Mouse (Mus musculus): ENCODE data around the gene Samd4b. TPM values are rescaled to one million over a fixed set of nuclear protein-coding genes. Genes with fewer than 3 reads are reported as not detected.

Samd4b gene
- polyA plus RNA-seq, 1 experiment = 11.4 TPM

DNA sequence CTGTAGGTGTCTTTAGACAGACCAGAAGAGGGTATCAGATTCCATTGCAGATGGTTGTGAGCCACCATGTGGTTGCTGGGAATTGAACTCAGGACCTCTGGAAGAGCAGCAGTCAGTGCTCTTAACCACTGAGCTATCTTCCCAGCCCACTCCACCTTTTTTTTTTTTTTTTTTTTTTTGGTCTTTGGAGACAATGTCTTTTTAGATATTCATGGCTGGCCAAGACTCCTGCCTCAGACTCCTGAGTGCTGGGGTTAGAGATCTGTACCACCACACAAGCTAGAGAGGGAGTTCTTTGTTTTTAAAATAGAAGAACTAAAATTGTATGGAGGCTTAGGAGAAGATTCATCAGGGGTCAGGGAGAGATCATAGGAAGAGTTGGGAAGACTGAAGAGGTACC lies 160.0 kb downstream of the Samd4b start:
- Histone ChIP-seq H3K27me3 (ENCODE audit: control insufficient read depth) (no peaks in the 10 kb centered on the region), H3K4me1 (ENCODE audit: control insufficient read depth) (peaks cover 56% of the 10 kb centered on the region), H3K9me3 (ENCODE audit: control insufficient read depth, low read length) (no peaks in the 10 kb centered on the region), H3K4me3 (replicated peaks) (no peak overlapping the region), H3K36me3 (ENCODE audit: control insufficient read depth) (peaks cover 8% of the 10 kb centered on the region)
- no peak for TF ChIP-seq TAL1 (IDR thresholded peaks at IDR 0.05; ENCODE audit: low read length)
- TF ChIP-seq GATA1 (IDR thresholded peaks at IDR 0.05; ENCODE audit: low read length) = no peak

DNA sequence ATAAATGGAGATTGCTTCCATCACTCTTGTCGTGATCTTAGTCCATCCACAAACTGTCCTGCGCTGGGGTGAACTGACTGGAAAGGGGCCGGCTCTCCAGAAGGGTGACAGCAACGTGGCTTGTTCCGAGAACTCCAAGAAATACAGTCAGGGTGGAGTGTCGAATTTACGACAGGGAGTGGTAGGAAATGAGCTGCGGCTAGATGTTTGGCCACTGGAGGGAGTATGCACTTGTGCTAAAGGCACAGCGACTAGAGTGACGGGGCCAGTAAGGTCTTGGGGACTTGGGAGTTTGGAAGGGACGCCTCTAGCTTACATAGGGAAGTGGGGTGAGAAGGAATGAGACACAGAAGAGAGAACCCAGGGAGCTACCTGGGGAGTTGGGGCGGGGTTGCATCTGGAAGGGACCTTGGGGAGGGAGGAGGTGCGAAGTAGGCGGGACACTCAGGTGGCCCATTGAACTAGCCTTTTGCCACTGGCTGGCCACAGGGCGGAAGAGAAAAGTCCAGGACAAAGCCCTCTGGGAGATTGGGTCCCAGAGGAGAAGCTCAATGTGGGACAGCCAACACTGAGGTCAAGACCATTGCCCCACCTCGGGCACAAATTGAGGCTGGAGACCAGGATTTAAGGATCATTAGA lies 160.9 kb downstream of the Samd4b start, which contains the start of gene Gmfg:
Gene Gmfg, plus strand, starts transcription at position 516 of the 639 bp plus-strand sequence.
- Histone ChIP-seq H3K9me3 (ENCODE audit: control insufficient read depth, low read length) (no peaks in the 10 kb centered on the region), H3K27me3 (ENCODE audit: control insufficient read depth) (no peaks in the 10 kb centered on the region), H3K4me3 (replicated peaks) (peak within 1 kb of the TSS; percentile 92), H3K4me1 (ENCODE audit: control insufficient read depth) (peaks cover 61% of the 10 kb centered on the region), H3K36me3 (ENCODE audit: control insufficient read depth) (peaks cover 18% of the 10 kb centered on the region)
- TF ChIP-seq GATA1 (IDR thresholded peaks at IDR 0.05; ENCODE audit: low read length) = no peak
- TF ChIP-seq TAL1 (IDR thresholded peaks at IDR 0.05; ENCODE audit: low read length) = no peak

DNA sequence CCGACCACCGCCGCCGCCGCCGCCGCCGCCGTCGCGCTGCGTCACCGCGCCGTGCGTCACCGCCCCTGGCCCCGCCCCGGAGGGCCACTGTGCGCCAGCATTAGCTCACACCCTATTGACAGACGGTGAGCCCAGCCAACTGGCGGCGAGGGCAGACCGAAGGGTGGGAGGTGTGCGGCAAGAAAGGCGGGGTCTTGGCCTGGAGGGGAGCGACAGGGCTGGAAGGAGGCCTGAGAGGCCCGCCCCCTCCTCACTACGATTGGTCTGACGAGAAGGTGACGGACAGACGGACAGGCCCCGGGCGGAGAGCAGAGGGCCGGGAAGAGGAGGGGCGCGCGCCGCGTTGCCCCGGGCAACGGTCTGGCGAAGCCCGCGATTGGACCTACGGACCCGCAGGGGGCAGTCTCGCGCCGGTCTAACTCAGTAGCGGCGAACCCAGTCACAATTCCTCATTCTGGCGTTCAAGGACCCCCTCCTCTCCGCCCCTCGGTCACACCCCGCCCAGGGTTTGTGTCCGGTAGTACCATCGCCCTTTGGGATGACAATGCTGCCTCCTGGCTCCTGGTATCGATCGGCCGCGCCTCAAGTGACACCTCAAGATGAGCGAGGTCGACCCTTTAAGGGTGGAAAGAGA lies 161.6 kb downstream of the Samd4b start:
- H3K9me3 ChIP-seq (ENCODE audit: control insufficient read depth, low read length) = no peaks in the 10 kb centered on the region
- H3K36me3 ChIP-seq (ENCODE audit: control insufficient read depth) = peaks cover 24% of the 10 kb centered on the region
- H3K4me3 ChIP-seq (replicated peaks) = peak overlapping the region; percentile 92
- H3K4me1 ChIP-seq (ENCODE audit: control insufficient read depth) = peaks cover 65% of the 10 kb centered on the region
- TF ChIP-seq GATA1 (IDR thresholded peaks at IDR 0.05; ENCODE audit: low read length) (no peak), TAL1 (IDR thresholded peaks at IDR 0.05; ENCODE audit: low read length) (no peak)
- H3K27me3 ChIP-seq (ENCODE audit: control insufficient read depth) = no peaks in the 10 kb centered on the region

DNA sequence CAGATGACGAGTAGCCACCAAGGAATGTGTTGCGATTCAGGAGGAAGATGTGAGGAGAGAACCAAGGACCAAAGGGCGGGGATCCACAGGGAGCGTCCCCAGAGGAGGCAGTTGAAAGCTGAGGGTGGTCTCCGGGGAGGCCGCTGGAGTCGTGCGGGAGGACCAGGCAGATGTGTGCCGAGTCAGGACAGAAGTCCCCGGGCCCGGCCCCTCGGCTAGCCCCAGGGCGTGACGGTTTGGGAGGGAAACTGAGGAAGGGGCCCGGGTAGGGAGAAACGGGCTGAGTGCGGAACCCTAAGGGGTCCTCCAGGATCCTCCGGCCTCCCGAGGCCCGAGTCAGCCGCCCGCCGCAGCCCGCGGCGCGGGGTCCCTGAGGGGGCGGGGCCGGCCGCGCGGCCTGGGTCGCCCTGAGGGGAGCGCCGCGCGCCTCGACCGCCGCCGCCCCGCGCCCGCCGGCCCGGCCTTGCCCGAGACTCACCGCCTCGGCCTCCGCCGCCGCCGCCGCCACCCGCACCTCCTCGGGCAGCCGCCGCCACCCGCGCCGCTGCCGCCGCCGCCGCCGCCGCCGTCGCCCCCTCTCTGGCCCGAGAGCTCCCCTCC lies 162.2 kb downstream of the Samd4b start:
- Histone ChIP-seq H3K4me1 (ENCODE audit: control insufficient read depth) (peaks cover 70% of the 10 kb centered on the region), H3K36me3 (ENCODE audit: control insufficient read depth) (peaks cover 30% of the 10 kb centered on the region), H3K9me3 (ENCODE audit: control insufficient read depth, low read length) (no peaks in the 10 kb centered on the region), H3K4me3 (replicated peaks) (peak overlapping the region; percentile 92), H3K27me3 (ENCODE audit: control insufficient read depth) (no peaks in the 10 kb centered on the region)
- TF ChIP-seq GATA1 (IDR thresholded peaks at IDR 0.05; ENCODE audit: low read length) (no peak), TAL1 (IDR thresholded peaks at IDR 0.05; ENCODE audit: low read length) (no peak)

DNA sequence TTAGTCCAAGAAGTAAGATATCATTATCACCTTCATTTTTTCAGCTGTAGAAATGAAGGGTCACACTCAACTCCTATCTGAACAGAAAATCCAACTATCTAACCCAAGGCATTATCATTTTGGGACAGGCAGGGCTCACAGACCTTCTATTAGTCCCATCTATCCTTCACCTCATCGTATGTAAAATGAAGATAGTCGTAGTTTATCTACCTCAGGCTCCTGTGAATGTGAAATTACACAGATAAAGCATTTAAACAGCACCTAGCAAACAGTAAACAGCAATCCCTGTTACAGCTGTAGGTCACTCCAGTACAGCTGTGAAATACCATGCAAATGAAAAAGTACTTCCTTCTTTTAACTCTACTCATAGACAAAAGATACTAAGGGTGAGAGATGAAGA lies 165.7 kb downstream of the Samd4b start:
- no peaks in the 10 kb centered on the region for H3K27me3 ChIP-seq (ENCODE audit: control insufficient read depth)
- TF ChIP-seq GATA1 (IDR thresholded peaks at IDR 0.05; ENCODE audit: low read length) (peak; percentile 62), TAL1 (IDR thresholded peaks at IDR 0.05; ENCODE audit: low read length) (peak; percentile 59)
- H3K4me1 ChIP-seq (ENCODE audit: control insufficient read depth) = peaks cover 74% of the 10 kb centered on the region
- no peaks in the 10 kb centered on the region for H3K9me3 ChIP-seq (ENCODE audit: control insufficient read depth, low read length)
- peaks cover 58% of the 10 kb centered on the region for H3K36me3 ChIP-seq (ENCODE audit: control insufficient read depth)
- H3K4me3 ChIP-seq (replicated peaks) = peak overlapping the region; percentile 20

DNA sequence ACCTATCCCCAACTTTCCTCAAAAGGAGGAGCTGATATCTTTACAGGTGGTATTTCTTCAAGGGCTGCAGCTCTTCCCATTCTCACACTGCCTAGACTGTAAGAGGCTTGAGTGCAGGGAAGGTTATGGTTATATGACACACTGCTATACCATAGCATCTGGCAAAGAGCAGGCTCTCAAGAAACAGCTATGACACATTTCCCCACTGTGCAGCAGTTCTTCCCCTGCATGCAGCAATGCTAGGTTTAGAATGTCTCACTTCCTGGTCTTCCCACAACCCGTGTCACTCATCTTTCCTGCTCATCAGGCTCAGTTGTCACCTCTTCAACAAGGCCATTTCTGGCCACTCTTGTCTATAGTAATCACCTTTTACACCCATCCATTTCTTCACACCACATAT lies 167.4 kb downstream of the Samd4b start:
- Histone ChIP-seq H3K4me3 (replicated peaks) (no peak overlapping the region), H3K27me3 (ENCODE audit: control insufficient read depth) (no peaks in the 10 kb centered on the region), H3K36me3 (ENCODE audit: control insufficient read depth) (peaks cover 69% of the 10 kb centered on the region), H3K4me1 (ENCODE audit: control insufficient read depth) (peaks cover 67% of the 10 kb centered on the region), H3K9me3 (ENCODE audit: control insufficient read depth, low read length) (no peaks in the 10 kb centered on the region)
- TF ChIP-seq TAL1 (IDR thresholded peaks at IDR 0.05; ENCODE audit: low read length) (no peak), GATA1 (IDR thresholded peaks at IDR 0.05; ENCODE audit: low read length) (no peak)

DNA sequence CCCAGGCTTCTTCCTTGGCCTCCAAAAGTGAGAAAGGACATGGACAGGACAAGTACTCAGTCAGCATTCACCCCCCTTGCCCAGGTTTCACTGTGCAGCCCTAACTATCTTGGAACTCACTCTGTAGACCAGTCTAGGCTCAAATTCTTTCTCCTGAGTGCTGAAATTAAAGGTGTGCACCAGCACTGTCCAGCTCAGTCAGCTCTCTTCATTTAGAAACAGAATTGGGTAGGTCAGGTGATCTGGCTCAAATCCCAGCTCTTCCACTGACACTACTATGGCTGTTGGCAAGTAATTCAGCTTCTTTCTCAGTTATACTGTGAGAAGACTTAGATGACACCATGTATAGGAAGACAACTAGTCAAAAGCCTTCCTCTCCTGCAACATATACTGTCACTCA lies 170.2 kb downstream of the Samd4b start:
- TF ChIP-seq TAL1 (IDR thresholded peaks at IDR 0.05; ENCODE audit: low read length) = no peak
- no peak for TF ChIP-seq GATA1 (IDR thresholded peaks at IDR 0.05; ENCODE audit: low read length)
- Histone ChIP-seq H3K36me3 (ENCODE audit: control insufficient read depth) (peaks cover 81% of the 10 kb centered on the region), H3K9me3 (ENCODE audit: control insufficient read depth, low read length) (no peaks in the 10 kb centered on the region), H3K27me3 (ENCODE audit: control insufficient read depth) (no peaks in the 10 kb centered on the region), H3K4me3 (replicated peaks) (no peak overlapping the region), H3K4me1 (ENCODE audit: control insufficient read depth) (peaks cover 39% of the 10 kb centered on the region)

DNA sequence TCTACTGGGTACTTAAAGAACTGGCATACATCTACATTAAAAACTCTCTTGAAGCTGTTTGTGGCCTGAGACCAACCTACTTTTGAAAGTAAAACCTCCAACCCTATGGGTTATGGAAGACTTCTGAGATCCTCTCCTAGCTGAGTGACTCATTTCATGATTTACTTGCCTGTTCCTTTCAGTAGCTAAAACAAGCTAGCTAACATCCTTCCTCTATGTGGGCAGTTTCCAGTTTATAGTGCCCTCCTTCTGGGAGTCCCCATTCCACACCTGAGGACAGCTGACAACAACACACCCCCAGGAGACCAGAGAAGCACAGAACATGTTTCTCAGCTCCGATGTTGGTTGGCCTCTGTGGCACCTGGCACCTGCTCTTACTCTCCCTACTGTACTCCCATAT lies 174.9 kb downstream of the Samd4b start:
- TF ChIP-seq TAL1 (IDR thresholded peaks at IDR 0.05; ENCODE audit: low read length) = no peak
- TF ChIP-seq GATA1 (IDR thresholded peaks at IDR 0.05; ENCODE audit: low read length) = no peak
- H3K9me3 ChIP-seq (ENCODE audit: control insufficient read depth, low read length) = no peaks in the 10 kb centered on the region
- H3K4me3 ChIP-seq (replicated peaks) = no peak overlapping the region
- H3K27me3 ChIP-seq (ENCODE audit: control insufficient read depth) = no peaks in the 10 kb centered on the region
- H3K36me3 ChIP-seq (ENCODE audit: control insufficient read depth) = peaks cover 88% of the 10 kb centered on the region
- peaks cover 6% of the 10 kb centered on the region for H3K4me1 ChIP-seq (ENCODE audit: control insufficient read depth)

DNA sequence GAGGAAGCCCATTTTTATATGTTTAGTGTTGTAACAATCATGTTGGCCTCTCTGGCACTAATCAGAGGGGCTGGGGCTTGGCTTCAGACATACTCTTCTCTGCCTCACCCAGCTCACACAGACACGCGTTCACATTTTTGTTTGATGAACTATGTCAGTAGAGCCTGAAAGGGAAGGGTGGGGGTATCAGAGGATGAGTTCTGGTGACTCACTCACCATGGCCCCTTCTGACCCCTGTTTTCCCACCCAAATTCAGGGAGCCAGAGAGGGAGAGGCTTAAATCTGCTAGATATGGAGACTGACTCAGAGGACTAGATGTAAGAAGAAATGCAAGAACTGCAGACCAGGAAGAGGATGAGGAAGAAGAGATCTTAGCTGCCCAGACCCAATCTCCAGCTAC lies 178.5 kb downstream of the Samd4b start:
- peaks cover 2% of the 10 kb centered on the region; the same call in 1 of the 2 replicates for H3K4me1 ChIP-seq (ENCODE audit: control insufficient read depth)
- peaks cover 99% of the 10 kb centered on the region for H3K36me3 ChIP-seq (ENCODE audit: control insufficient read depth)
- no peak for TF ChIP-seq GATA1 (IDR thresholded peaks at IDR 0.05; ENCODE audit: low read length)
- no peak for TF ChIP-seq TAL1 (IDR thresholded peaks at IDR 0.05; ENCODE audit: low read length)
- no peaks in the 10 kb centered on the region for H3K27me3 ChIP-seq (ENCODE audit: control insufficient read depth)
- H3K4me3 ChIP-seq (replicated peaks) = no peak overlapping the region
- H3K9me3 ChIP-seq (ENCODE audit: control insufficient read depth, low read length) = 0 out of 2 replicates have a peak, but pooled peaks cover 2% of the 10 kb centered on the region
